Mouse (Mus musculus): Measurements from ENCODE around the gene Apold1. TPM values are rescaled to one million over a fixed set of nuclear protein-coding genes. Genes with fewer than 3 reads are reported as not detected.

The Apold1 gene
- polyA plus RNA-seq, 1 experiment from 2014 or later, result 8.9 TPM

- Histone ChIP-seq H3K27me3 (ENCODE audit: control insufficient read depth, insufficient read depth, low read length) (no peaks in the 10 kb centered on the region), H3K9me3 (replicated peaks; ENCODE audit: control insufficient read depth, low read length) (no peaks in the 10 kb centered on the region), H3K4me1 (ENCODE audit: control insufficient read depth, insufficient read depth, low read length) (peaks cover 6% of the 10 kb centered on the region), H3K27ac (ENCODE audit: low read length) (peak within 1 kb of the TSS; percentile 12), H3K9ac (ENCODE audit: low read length) (peak within 1 kb of the TSS; percentile 82), H3K4me3 (ENCODE audit: low read length) (peak within 1 kb of the TSS; percentile 72), H3K36me3 (ENCODE audit: control insufficient read depth, insufficient read depth) (peaks cover 25% of the 10 kb centered on the region), H3K4me2 (ENCODE audit: low read depth, low read length) (peak within 1 kb of the TSS; percentile 69)
- 1% methylated on average over 19 of the region's 19 CpGs for WGBS
- peak; percentile 92 for ATAC-seq (replicated peaks; ENCODE audit: extremely low read depth, insufficient read depth, low FRiP score)
Observed at GRCm38 (mm10) chr6:135011048-135011733, 29.7 kb downstream of the Apold1 start, which contains the start of gene Ddx47. Gene Ddx47, plus strand, starts transcription at chr6:135011612.

- peak overlapping the region; percentile 72 for H3K4me3 ChIP-seq (ENCODE audit: low read length)
- H3K9me3 ChIP-seq (replicated peaks; ENCODE audit: control insufficient read depth, low read length), result no peaks in the 10 kb centered on the region
- H3K27me3 ChIP-seq (ENCODE audit: control insufficient read depth, insufficient read depth, low read length), result no peaks in the 10 kb centered on the region
- peak overlapping the region; percentile 69 for H3K4me2 ChIP-seq (ENCODE audit: low read depth, low read length)
- peaks cover 6% of the 10 kb centered on the region for H3K4me1 ChIP-seq (ENCODE audit: control insufficient read depth, insufficient read depth, low read length)
- ATAC-seq (replicated peaks; ENCODE audit: extremely low read depth, insufficient read depth, low FRiP score), result peak; percentile 37
- H3K27ac ChIP-seq (ENCODE audit: low read length), result peak overlapping the region; percentile 12
- 0% methylated on average over 14 of the region's 14 CpGs for WGBS
- H3K9ac ChIP-seq (ENCODE audit: low read length), result peak overlapping the region; percentile 82
- peaks cover 30% of the 10 kb centered on the region for H3K36me3 ChIP-seq (ENCODE audit: control insufficient read depth, insufficient read depth)
Observed at GRCm38 (mm10) chr6:135011734-135012116, 30.2 kb downstream of the Apold1 start.

GRCm38 (mm10) chr6:135017211-135017610, 35.7 kb downstream of the Apold1 start:
- peaks cover 4% of the 10 kb centered on the region for H3K4me1 ChIP-seq (ENCODE audit: control insufficient read depth, insufficient read depth, low read length)
- WGBS, result 48% methylated on average over 11 of the region's 11 CpGs
- H3K27me3 ChIP-seq (ENCODE audit: control insufficient read depth, insufficient read depth, low read length), result no peaks in the 10 kb centered on the region
- no peaks in the 10 kb centered on the region for H3K9me3 ChIP-seq (replicated peaks; ENCODE audit: control insufficient read depth, low read length)
- H3K4me3 ChIP-seq (ENCODE audit: low read length), result no peak overlapping the region
- H3K27ac ChIP-seq (ENCODE audit: low read length), result no peak overlapping the region
- no peak overlapping the region for H3K4me2 ChIP-seq (ENCODE audit: low read depth, low read length)
- no peak overlapping the region for H3K9ac ChIP-seq (ENCODE audit: low read length)
- ATAC-seq (replicated peaks; ENCODE audit: extremely low read depth, insufficient read depth, low FRiP score), result no peak
- H3K36me3 ChIP-seq (ENCODE audit: control insufficient read depth, insufficient read depth), result peaks cover 76% of the 10 kb centered on the region

- Histone ChIP-seq H3K27ac (ENCODE audit: low read length) (no peak overlapping the region), H3K36me3 (ENCODE audit: control insufficient read depth, insufficient read depth) (peaks cover 90% of the 10 kb centered on the region), H3K9me3 (replicated peaks; ENCODE audit: control insufficient read depth, low read length) (no peaks in the 10 kb centered on the region), H3K4me3 (ENCODE audit: low read length) (no peak overlapping the region), H3K9ac (ENCODE audit: low read length) (no peak overlapping the region), H3K4me2 (ENCODE audit: low read depth, low read length) (no peak overlapping the region), H3K27me3 (ENCODE audit: control insufficient read depth, insufficient read depth, low read length) (no peaks in the 10 kb centered on the region), H3K4me1 (ENCODE audit: control insufficient read depth, insufficient read depth, low read length) (no peaks in the 10 kb centered on the region)
- ATAC-seq (replicated peaks; ENCODE audit: extremely low read depth, insufficient read depth, low FRiP score), result no peak
- WGBS, result 61% methylated on average over 10 of the region's 10 CpGs
Observed at GRCm38 (mm10) chr6:135019564-135019963, 38.0 kb downstream of the Apold1 start.

- 72% methylated on average over 3 of the region's 3 CpGs for WGBS
- Histone ChIP-seq H3K4me2 (ENCODE audit: low read depth, low read length) (no peak overlapping the region), H3K27ac (ENCODE audit: low read length) (no peak overlapping the region), H3K4me1 (ENCODE audit: control insufficient read depth, insufficient read depth, low read length) (peaks cover under 1% of the 10 kb centered on the region), H3K4me3 (ENCODE audit: low read length) (no peak overlapping the region), H3K36me3 (ENCODE audit: control insufficient read depth, insufficient read depth) (peaks cover 70% of the 10 kb centered on the region), H3K27me3 (ENCODE audit: control insufficient read depth, insufficient read depth, low read length) (no peaks in the 10 kb centered on the region), H3K9me3 (replicated peaks; ENCODE audit: control insufficient read depth, low read length) (no peaks in the 10 kb centered on the region), H3K9ac (ENCODE audit: low read length) (no peak overlapping the region)
- ATAC-seq (replicated peaks; ENCODE audit: extremely low read depth, insufficient read depth, low FRiP score), result no peak
Observed at GRCm38 (mm10) chr6:135021633-135022032, 40.1 kb downstream of the Apold1 start.

GRCm38 (mm10) chr6:135023379-135023778, 41.9 kb downstream of the Apold1 start:
- H3K9ac ChIP-seq (ENCODE audit: low read length), result no peak overlapping the region
- WGBS, result 84% methylated on average over 14 of the region's 14 CpGs
- ATAC-seq (replicated peaks; ENCODE audit: extremely low read depth, insufficient read depth, low FRiP score), result no peak
- no peak overlapping the region for H3K4me2 ChIP-seq (ENCODE audit: low read depth, low read length)
- H3K27ac ChIP-seq (ENCODE audit: low read length), result no peak overlapping the region
- peaks cover 4% of the 10 kb centered on the region for H3K4me1 ChIP-seq (ENCODE audit: control insufficient read depth, insufficient read depth, low read length)
- peaks cover 53% of the 10 kb centered on the region for H3K36me3 ChIP-seq (ENCODE audit: control insufficient read depth, insufficient read depth)
- H3K4me3 ChIP-seq (ENCODE audit: low read length), result no peak overlapping the region
- no peaks in the 10 kb centered on the region for H3K27me3 ChIP-seq (ENCODE audit: control insufficient read depth, insufficient read depth, low read length)
- H3K9me3 ChIP-seq (replicated peaks; ENCODE audit: control insufficient read depth, low read length), result no peaks in the 10 kb centered on the region

- Histone ChIP-seq H3K27ac (ENCODE audit: low read length) (no peak overlapping the region), H3K4me3 (ENCODE audit: low read length) (no peak overlapping the region), H3K9me3 (replicated peaks; ENCODE audit: control insufficient read depth, low read length) (no peaks in the 10 kb centered on the region), H3K4me2 (ENCODE audit: low read depth, low read length) (no peak overlapping the region), H3K27me3 (ENCODE audit: control insufficient read depth, insufficient read depth, low read length) (no peaks in the 10 kb centered on the region), H3K9ac (ENCODE audit: low read length) (no peak overlapping the region), H3K36me3 (ENCODE audit: control insufficient read depth, insufficient read depth) (peaks cover 43% of the 10 kb centered on the region), H3K4me1 (ENCODE audit: control insufficient read depth, insufficient read depth, low read length) (peaks cover 4% of the 10 kb centered on the region)
- WGBS, result 61% methylated on average over 1 of the region's 1 CpGs
- no peak for ATAC-seq (replicated peaks; ENCODE audit: extremely low read depth, insufficient read depth, low FRiP score)
Observed at GRCm38 (mm10) chr6:135024781-135025420, 43.4 kb downstream of the Apold1 start.

- H3K27ac ChIP-seq (ENCODE audit: low read length), result no peak overlapping the region
Observed at GRCm38 (mm10) chr6:135026232-135026631, 44.7 kb downstream of the Apold1 start.

GRCm38 (mm10) chr6:135026755-135027154, 45.2 kb downstream of the Apold1 start:
- Histone ChIP-seq H3K27me3 (ENCODE audit: control insufficient read depth, insufficient read depth, low read length) (no peaks in the 10 kb centered on the region), H3K4me1 (ENCODE audit: control insufficient read depth, insufficient read depth, low read length) (peaks cover 4% of the 10 kb centered on the region), H3K27ac (ENCODE audit: low read length) (no peak overlapping the region), H3K4me2 (ENCODE audit: low read depth, low read length) (no peak overlapping the region), H3K9me3 (replicated peaks; ENCODE audit: control insufficient read depth, low read length) (no peaks in the 10 kb centered on the region), H3K4me3 (ENCODE audit: low read length) (no peak overlapping the region), H3K9ac (ENCODE audit: low read length) (no peak overlapping the region), H3K36me3 (ENCODE audit: control insufficient read depth, insufficient read depth) (peaks cover 25% of the 10 kb centered on the region)
- ATAC-seq (replicated peaks; ENCODE audit: extremely low read depth, insufficient read depth, low FRiP score), result peak; percentile 39; the same call in 1 of the 2 replicates
- 40% methylated on average over 2 of the region's 2 CpGs for WGBS

More at GRCm38 (mm10) chr6:135026232-135026631, 44.7 kb downstream of the Apold1 start:
- 8% methylated on average over 3 of the region's 3 CpGs for WGBS
- peaks cover 4% of the 10 kb centered on the region for H3K4me1 ChIP-seq (ENCODE audit: control insufficient read depth, insufficient read depth, low read length)
- no peak overlapping the region for H3K4me3 ChIP-seq (ENCODE audit: low read length)
- no peaks in the 10 kb centered on the region for H3K9me3 ChIP-seq (replicated peaks; ENCODE audit: control insufficient read depth, low read length)
- H3K27me3 ChIP-seq (ENCODE audit: control insufficient read depth, insufficient read depth, low read length), result no peaks in the 10 kb centered on the region
- no peak overlapping the region for H3K4me2 ChIP-seq (ENCODE audit: low read depth, low read length)
- no peak for ATAC-seq (replicated peaks; ENCODE audit: extremely low read depth, insufficient read depth, low FRiP score)
- peaks cover 31% of the 10 kb centered on the region for H3K36me3 ChIP-seq (ENCODE audit: control insufficient read depth, insufficient read depth)
- H3K9ac ChIP-seq (ENCODE audit: low read length), result no peak overlapping the region
